Mouse (Mus musculus) frontal cortex, adult (tissue): ENCODE data around the gene Exoc3l.
"Not testable (repeated sequence)": the region's sequence is repeated elsewhere in the genome, so short reads cannot be mapped to it uniquely, and the experiment has no call there.

Experiments used
- ATAC-seq: cut with Nextera tagmentation; 2 replicates; pipeline ENCODE4 v1.9.2; 2017; ENCODE audit warnings: mild to moderate bottlenecking, moderate library complexity, mixed read lengths; ENCODE audit not compliant: low TSS enrichment

The Exoc3l gene

DNA sequence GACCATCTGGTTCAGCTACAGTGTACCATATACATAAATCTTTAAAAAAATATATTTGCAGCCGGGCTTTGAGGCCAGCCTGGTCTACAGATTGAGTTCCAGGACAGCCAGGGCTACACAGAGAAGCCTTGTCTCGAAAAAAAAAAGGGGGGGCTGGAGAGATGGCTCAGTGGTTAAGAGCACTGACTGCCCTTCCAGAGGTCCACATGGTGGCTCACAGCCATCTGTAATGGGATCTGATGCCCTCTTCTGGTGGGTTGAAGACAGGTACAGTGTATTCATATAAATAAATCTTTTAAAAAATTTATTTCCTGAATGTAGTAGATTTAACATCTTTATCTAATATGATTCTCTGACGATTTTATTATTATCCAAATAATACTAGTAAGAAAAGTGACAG, 4.1 kb downstream of the Exoc3l start:
- not testable (repeated sequence) for ATAC-seq

DNA sequence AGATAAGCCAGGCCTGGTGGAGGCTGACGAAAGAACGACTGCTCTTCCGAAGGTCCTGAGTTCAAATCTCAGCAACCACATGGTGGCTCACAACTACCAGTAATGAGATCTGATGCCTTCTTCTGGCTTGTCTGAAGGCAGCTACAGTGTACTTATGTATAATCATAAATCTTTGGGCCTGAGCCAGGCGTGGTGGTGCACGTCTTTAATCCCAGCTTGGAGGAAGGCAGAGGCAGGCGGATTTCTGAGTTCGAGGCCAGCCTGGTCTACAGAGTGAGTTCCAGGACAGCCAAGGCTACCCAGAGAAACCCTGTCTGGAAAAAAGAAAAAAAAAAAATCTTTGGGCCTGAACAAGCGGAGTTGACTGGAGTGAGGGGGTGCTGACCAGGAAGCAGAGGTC, 4.5 kb downstream of the Exoc3l start:
- ATAC-seq: not testable (repeated sequence)

DNA sequence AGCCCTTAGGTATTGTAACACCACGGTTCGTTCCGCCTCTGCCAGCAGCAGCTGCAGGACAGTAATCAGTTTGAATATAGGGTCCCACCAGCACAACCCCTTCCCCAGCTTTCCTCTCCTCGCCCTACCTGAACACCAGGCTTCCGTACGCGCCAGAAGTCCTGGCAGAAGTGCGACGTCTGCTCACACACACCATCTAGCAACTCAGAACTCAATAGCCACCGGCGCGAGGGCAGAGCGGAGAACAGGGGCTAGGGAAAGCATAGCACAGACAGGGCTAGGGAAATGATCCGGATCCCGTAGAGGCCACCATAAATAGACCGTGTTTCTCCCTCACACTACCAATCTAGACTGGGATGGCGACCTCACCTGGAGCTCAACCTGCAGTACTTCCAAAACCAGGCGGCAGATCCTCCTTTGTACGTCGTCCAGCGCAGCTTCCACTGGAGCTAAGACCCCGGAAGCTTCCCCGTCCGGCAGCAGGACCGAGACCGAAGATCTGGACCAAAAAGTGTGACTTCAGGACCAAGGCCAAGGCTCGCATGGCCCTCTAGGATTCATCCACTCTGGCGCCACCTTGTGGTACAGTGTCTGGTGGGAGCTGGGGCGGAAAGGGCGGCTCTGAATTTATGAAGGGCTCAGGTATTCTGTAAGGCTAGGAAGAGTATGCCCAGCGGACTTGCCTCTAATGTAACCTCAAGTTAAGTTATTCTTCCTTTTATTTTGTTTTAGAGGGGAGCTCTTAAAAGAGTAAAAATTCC, 5.2 kb downstream of the Exoc3l start:
- no peak for ATAC-seq

DNA sequence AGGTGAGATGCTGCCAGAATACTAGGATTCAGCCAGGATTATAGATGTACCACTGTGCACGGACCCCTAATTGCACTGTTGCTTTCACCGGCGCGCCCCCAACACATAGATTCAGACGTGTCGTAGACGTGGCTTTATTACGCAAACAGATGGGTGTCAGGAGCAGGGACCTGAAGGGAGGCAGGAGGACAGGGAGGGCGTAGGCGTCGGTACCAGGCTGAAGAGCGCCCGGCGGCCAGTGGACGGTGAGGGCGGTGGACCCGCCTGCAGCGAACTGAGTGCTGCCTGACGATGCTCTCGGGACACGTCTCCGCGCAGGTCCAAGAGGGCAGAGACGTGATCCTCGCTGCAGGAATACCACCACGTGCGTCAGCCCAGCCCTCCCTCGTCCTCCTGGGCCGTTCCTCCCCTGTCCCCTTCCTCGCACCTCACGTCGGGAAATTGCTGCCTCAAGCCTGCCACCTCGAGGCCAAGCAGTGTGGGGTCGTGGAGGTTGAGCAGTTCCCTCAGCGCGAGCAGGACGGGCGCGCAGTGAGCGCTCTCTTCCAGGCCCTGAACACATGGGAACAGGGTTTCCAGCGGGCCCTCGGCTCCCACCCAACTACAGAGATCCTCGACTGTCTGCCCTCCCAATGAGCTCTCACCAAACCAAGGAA, 6.0 kb downstream of the Exoc3l start, which contains the start of gene 4931428F04Rik:
4931428F04Rik (minus strand) TSS at position 60 of the 656 bp plus-strand sequence.
- ATAC-seq: peak; percentile 16

DNA sequence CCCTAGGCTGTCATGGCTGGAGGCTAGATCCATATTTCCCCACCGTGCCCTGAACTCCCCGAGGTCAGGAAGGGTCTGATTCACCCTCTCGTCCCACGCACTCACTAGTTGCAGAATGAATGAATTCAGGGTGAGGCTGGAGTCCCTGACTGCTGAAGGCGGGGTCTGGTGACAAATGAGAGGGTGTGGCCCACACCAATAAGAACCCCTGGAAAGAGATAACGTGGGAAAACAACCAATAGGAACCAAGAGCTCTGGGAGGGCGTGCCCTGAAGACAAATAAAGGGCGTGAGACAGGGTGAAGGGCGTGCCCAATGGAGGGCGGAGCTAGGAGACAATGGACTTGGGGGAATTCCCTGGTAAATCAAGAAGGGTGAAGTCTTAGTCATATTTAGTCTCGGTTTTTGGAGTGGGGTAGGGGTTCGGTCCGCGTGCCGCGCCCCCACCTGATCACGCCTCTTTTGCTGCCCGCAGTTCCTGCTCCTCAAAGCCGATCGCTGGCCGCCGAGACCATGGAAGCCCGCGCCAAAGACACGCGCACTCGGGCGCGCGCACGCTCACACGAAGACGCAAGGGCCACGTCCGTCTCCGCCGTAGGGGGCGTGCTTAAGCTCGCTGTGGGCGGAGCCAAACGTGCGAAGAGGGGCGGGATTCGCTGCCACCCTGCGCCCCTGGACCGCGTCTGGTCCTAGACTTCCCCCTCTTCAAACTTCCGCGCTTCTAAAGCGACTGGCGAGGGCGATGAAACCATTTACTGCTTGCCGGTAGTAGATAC, 6.8 kb downstream of the Exoc3l start:
- ATAC-seq: peak; percentile 83

DNA sequence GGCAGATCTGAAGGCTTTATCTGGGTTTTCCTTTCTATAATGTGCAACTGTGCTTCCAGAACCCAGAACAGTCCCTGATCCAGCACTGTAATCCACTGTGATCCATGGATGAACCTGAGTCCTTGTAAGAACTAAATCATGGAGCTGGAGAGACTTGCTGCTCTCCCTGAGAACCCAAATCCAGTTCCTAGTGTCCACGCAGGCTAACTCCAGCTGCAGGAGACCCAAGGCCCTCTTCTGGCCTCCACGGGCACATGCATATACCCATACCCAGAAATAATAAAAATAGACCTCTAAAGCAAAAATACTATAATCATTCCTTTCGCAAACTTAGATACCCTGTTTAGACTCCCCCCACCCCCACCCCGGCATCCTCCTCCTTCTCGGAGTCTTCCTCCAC, 7.7 kb downstream of the Exoc3l start:
- ATAC-seq: no peak

DNA sequence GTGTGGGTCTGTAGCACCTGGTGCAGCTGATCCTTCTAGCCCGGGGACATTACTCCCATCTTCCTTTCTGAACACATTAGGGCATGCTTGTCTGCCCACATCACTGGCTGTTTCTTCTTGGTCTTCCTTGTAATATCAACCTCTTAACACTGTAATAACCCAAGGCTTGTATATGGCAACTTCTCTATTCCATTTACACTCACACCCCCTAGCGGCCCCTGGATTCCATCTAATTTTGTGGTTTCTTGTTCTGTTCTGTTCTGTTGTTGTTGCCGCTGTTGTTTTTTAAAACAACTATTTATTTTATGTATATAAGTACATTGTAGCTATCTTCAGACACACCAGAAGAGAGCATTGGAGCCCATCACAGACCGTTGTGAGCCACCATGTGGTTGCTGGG, 9.0 kb downstream of the Exoc3l start:
- no peak for ATAC-seq

DNA sequence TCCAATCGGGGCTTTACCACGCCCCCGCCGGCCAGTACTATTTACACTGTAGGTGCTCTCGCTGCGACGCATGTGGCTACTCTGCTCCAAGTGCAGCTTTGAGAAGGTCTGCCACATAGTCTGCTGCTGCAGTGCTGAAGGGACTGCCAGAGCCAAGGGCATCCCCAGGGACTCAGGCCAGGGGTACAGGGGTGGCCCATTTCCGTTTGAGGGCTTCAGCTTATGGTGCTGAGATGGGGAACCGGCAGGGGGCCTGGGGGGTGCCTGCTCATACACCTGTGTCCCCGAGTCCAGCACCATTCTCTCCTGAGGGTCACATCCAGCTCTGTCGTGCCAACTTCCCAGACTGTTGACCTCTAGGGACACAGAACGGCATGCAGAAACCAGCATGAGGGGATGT, 10.4 kb downstream of the Exoc3l start:
- no peak for ATAC-seq

DNA sequence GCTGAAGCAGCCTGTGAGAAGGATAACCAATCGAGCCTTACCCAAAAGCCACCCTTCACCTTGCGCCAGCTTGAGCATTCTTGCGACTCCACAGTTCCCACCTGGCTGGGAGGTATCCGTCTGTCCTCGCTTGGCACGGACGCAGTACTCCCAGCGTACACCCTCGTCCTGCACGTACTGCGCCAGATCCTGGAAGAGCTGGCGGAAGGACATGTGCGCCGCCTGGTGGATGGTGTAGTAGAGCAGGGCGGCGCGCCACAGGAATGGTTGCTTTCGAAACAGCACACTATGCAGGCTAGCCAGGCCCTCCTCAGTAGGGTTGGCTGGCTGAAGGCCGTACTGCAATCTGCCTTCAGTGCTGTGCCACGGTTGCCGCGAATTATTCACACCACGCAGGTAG, 12.8 kb downstream of the Exoc3l start:
- peak; percentile 25; the same call in 1 of the 2 replicates for ATAC-seq

DNA sequence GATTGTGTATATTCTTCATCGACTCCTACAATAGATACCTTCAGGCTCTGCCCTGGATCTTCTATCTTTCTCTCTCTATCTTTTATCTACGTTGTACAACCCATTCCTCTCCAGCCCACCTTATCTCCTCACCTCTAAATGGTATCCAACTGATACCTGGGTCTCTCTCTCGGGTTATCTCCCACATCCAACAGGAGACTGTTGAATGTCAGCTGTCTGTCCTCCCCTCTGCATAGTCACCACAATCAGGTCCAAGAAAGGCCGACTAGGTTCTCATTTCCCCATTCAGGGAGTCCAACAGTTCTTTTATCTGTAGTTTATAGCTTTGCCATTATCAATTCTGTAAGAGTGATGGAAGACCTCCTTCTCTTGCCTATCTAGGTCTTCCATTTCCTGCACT, 13.7 kb downstream of the Exoc3l start:
- no peak for ATAC-seq

DNA sequence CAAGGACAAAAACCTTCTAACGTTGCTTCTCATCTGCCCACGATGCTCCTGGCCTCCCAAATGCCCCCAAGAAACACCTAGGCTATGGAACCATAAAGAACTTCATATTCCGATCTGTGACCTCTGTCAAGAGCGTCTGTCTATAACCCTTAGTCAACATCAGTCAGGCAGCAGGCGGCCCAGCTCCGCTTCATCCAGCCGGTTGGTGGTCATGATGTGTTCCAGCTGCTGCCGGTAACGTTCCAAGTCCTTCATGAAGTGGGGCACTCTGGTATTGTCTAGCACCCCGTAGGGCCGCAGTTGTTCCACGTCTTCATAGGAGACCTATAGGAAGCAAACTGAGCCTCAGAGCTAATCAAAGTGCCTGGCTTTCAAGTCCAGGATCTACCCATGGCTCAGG, 14.1 kb downstream of the Exoc3l start:
- no peak for ATAC-seq

DNA sequence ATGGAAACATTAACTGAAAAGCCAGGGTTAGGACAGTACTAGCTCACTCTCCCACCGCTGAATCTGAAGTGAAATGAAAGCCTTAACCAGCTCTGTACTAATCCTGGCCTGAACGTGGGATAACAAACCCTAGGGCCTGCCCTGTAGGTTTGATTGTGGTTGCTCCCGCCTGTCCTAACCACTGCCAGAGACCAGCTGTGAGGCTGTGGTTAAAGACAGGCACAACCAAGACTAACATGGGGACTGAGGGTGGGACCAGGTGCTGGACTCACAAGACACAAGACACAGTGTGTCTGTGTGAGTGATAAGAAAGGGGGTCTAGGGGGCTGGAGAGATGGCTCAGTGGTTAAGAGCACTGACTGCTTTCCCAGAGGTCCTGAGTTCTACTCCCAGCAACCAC, 15.3 kb downstream of the Exoc3l start:
- no peak for ATAC-seq

DNA sequence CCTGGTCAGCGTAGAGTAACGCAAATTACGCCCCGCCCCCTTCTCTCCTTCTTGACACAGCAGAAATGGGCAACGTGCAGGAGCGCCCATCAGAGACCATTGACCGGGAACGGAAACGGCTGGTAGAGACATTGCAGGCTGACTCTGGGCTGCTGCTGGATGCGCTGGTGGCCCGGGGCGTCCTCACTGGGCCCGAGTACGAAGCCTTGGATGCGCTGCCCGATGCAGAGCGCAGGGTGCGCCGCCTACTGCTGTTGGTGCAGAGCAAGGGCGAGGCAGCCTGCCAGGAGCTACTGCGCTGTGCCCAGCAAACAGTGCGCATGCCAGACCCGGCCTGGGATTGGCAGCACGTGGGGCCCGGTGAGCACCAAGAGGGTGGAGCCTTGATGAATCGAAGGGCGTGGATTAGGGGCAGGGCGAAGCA, 17.0 kb downstream of the Exoc3l start:
- ATAC-seq: peak; percentile 66

DNA sequence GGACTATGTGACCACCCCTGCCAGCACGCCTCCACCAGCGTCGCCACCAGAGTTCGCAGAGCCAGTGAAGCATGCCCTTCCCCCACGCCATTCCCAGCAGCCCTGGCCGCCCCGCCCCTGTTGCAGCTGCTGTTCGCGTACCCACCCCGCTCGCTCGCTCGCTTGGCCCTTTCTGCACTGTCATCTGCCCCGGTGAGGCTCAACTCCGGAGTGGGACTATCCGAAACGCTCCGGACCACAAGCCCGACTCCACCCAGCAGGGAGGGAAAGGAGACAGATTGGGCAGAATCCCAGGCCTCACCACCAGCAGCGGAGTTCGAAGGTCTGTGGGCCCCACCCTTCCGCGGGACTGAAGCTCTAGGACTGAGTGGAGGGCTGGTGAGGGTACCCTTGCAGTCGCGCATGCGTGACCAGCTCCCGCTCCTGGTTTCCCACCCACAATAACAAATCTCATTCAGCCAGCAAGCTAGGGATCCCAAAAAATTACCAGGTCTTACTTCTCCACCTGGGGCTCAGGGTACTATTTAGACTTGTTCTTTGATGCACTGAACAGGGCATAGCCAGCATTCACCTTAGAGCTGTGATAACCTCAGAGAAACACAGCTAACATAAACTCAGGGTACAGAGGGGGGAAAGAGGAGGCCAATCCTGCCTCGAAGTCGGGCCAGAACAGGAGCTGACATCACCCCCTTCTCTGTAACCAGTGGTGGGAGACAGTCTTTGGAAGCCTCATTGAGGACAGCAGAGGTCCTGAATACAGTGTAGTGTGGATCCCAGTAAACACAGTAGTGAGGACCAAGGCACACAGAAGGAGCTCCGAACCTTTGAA, 19.4 kb downstream of the Exoc3l start:
- peak; percentile 48 for ATAC-seq

DNA sequence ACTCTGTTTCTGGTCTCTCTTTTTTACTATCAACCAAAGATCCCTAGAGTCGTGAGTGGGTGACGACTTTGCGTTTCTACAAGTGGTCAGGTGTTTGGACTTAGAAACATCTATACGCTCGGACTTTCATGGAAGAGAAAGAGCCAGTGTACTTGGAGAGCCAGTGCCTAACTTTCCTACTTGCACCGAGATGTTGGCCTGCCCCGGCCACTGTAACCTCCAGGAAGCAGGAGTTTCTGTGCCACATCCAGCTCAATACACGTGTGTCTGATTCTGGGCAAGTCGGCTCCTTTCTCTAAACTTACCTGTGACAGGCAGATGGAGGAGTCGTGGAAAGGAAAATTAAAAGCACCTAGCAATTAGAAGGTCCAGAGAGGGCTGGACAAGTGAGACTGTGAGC, 20.1 kb downstream of the Exoc3l start, which contains the start of gene Nol3:
Nol3 (plus strand) TSS at position 301 of the 400 bp plus-strand sequence.
- no peak for ATAC-seq

DNA sequence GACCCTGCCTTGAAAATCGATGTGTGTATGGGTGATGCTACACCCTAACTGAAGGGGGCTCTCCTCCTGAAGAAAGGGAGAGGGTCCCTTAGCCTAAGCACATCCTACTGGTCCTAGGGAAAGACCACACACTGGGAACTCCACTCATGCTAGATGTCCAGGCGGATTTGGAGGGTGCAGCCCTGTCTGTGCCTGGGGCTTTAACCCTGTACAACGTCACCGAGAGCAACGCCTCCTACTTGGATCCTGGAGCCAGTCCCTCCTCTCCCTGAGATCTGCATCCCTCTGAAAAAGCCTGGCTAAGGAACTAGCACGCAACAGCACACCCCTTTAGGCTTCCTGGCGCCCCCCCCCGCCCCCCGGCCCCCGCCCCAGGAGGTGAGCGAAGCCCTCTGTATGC, 20.5 kb downstream of the Exoc3l start:
- ATAC-seq: no peak

DNA sequence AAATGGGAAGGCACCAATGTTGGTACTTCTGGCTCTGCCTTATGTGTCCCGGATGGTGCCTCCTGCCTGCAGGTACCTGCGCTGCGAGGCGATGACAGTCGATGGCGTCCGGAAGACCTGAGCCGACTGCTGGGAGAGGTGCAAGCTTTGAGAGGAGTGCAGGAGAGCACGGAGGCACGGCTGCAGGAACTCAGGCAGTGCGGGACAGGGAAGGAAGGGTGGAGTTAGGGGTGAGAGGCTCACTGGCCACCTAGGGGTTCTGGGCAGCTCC, 25.1 kb downstream of the Exoc3l start:
- no peak for ATAC-seq

DNA sequence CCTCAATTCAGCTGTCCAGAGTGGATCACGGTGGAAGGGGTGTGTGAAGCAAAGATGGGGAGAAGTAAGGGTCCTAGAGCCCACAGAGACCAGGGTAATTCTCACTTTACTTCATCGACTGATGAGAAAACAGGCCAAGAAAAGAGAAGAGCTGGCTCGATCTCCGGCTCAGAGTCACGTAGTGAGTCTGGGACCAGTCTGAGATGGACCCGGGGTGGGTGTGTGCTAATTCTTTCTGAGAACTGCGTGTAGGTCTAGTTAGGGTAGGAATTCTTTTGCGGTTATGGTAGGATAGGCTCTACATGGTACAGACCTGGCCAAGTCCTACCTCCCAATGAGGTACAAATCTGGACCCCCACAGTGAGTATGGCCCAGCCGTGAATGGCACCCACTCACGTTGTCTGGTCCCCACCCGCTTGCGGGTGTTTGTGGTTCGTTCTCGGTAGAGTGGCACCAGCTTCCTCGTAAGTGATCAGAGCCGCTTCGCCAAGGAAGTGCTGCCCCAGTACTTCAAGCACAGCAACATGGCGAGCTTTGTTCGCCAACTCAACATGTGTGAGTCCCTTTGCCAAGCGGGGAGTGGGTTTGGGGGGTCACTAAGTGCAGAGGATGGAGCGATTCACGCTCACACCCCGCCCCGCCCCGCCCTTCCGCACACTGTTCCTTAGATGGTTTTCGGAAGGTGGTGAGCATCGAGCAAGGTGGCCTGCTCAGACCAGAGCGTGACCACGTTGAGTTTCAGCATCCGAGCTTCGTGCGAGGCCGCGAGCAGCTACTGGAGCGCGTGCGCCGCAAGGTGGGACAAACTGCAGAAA, 25.6 kb downstream of the Exoc3l start:
- 0 out of 2 replicates have a peak, but pooled peaks have one; percentile 2 for ATAC-seq

DNA sequence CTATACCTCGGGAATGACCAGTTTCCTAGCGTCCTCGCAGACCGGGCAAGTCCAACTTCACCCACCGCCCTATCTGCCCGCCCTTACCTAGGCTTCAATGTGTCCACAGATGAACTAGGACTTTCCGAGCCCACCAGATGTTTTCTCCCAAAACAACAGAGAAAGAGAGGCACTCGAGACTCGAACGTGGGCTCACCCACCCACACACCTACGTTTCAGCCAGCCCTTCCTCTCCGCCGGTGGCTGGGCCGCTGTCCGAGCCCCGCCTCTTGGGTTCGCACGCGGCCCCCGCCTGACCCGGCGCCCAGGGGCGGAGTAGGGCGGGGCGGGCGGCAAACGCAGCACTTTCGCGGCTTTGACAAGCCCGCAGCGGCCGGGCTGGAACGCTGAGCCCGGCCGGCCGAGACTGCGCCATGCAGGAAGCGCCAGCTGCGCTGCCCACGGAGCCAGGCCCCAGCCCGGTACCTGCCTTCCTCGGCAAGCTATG, 26.4 kb downstream of the Exoc3l start, which contains the start of gene Hsf4:
Hsf4 (plus strand) TSS at position 341 of the 487 bp plus-strand sequence.
- peak; percentile 27 for ATAC-seq

DNA sequence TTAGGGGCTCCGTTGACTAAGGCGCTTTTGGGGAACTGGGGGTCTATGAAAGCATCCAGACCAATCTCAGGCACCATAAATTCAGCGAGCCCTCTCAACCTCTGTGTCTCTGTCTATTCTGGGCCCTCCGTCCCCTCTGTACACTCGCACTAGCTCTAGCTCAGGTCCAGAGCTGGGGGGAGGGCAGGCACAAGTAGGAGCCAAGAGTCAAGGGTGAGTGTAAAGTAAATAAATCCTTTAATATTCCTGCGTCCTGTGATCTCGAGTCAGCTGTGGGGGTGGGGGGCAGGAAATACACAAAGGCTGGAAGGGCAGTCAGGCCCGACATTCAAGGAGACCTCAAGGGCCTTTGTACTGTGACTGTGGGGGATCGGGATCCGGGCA, 26.8 kb downstream of the Exoc3l start:
- peak; percentile 4; the same call in 1 of the 2 replicates for ATAC-seq
